Mouse (Mus musculus) embryonic fibroblast, embryonic 13.5 days (primary cell): ENCODE results near the gene Ipo8. TPM values are rescaled to one million over a fixed set of nuclear protein-coding genes. Genes with fewer than 3 reads are reported as not detected.

Experiments
- H3K27ac ChIP-seq: 2 replicates; pipeline ENCODE4 v1.5.1; 2012; ENCODE audit warnings: low read length, control low read depth, inconsistent platforms; ENCODE audit not compliant: insufficient read depth
- H3K4me1 ChIP-seq: 2 replicates; pipeline ENCODE4 v1.6.1; 2011; ENCODE audit warnings: low read length; ENCODE audit not compliant: control insufficient read depth, insufficient read depth
- H3K4me3 ChIP-seq: 2 replicates; pipeline ENCODE4 v1.5.1; 2011; ENCODE audit warnings: mild to moderate bottlenecking, control low read depth, low read length; ENCODE audit not compliant: insufficient read depth
- CTCF ChIP-seq: IDR thresholded peaks from 2 replicates; pipeline ENCODE4 v1.5.1; 2011; ENCODE audit warnings: mild to moderate bottlenecking, control low read depth, low read length, moderate library complexity, borderline replicate concordance; ENCODE audit not compliant: insufficient read depth
- POLR2A ChIP-seq: IDR thresholded peaks from 2 replicates; pipeline ENCODE4 v1.6.1; 2011; ENCODE audit warnings: low read depth, mild to moderate bottlenecking, control low read depth, low read length, moderate library complexity
- polyA plus RNA-seq: library from polyadenylated mRNA; stranded (reverse); fragments of >200 nt; gene quantifications from 2 replicates; pipeline ENCODE4 v1.2.4, GENCODE M21; 2011; ENCODE audit warnings: low read depth; ENCODE audit not compliant: missing spikeins, insufficient read length

Ipo8 gene
- polyA plus RNA-seq, 1 experiment: 46.4 TPM

- Histone ChIP-seq H3K4me1 (no peaks in the 10 kb centered on the region), H3K4me3 (no peak overlapping the region), H3K27ac (no peak overlapping the region)
- TF ChIP-seq CTCF: no peak
- no peak for TF ChIP-seq POLR2A
Measured at GRCm38 (mm10) chr6:148761967-148762712, 69.1 kb downstream of the Ipo8 start.

GRCm38 (mm10) chr6:148761475-148761874 is 69.8 kb downstream of the Ipo8 start:
- no peaks in the 10 kb centered on the region for H3K4me1 ChIP-seq
- TF ChIP-seq CTCF (no peak), POLR2A (no peak)
- no peak overlapping the region for H3K27ac ChIP-seq
- H3K4me3 ChIP-seq: no peak overlapping the region

- Histone ChIP-seq H3K4me3 (no peak overlapping the region), H3K4me1 (peaks cover 6% of the 10 kb centered on the region), H3K27ac (no peak overlapping the region)
- TF ChIP-seq POLR2A (no peak), CTCF (no peak)
Measured at GRCm38 (mm10) chr6:148756535-148756934, 74.7 kb downstream of the Ipo8 start.

- Histone ChIP-seq H3K4me3 (no peak overlapping the region), H3K27ac (peak overlapping the region; percentile 81), H3K4me1 (peaks cover 8% of the 10 kb centered on the region)
- TF ChIP-seq POLR2A: no peak
- no peak for TF ChIP-seq CTCF
Measured at GRCm38 (mm10) chr6:148751400-148751799, 79.9 kb downstream of the Ipo8 start.

- Histone ChIP-seq H3K4me1 (peaks cover 8% of the 10 kb centered on the region), H3K4me3 (no peak overlapping the region), H3K27ac (no peak overlapping the region)
- no peak for TF ChIP-seq CTCF
- TF ChIP-seq POLR2A: no peak
Measured at GRCm38 (mm10) chr6:148750183-148750582, 81.1 kb downstream of the Ipo8 start.

GRCm38 (mm10) chr6:148740521-148741226 is 90.6 kb downstream of the Ipo8 start:
- Histone ChIP-seq H3K4me1 (peaks cover 9% of the 10 kb centered on the region; the same call in 1 of the 2 replicates), H3K4me3 (no peak overlapping the region), H3K27ac (peak overlapping the region; percentile 35)
- TF ChIP-seq POLR2A (no peak), CTCF (no peak)

- Histone ChIP-seq H3K4me1 (peaks cover 9% of the 10 kb centered on the region; the same call in 1 of the 2 replicates), H3K4me3 (no peak overlapping the region)
- TF ChIP-seq POLR2A (no peak), CTCF (no peak)
Measured at GRCm38 (mm10) chr6:148736390-148736789, 94.9 kb downstream of the Ipo8 start.

GRCm38 (mm10) chr6:148734012-148734411 is 97.3 kb downstream of the Ipo8 start:
- TF ChIP-seq CTCF: no peak
- TF ChIP-seq POLR2A: no peak
- H3K27ac ChIP-seq: no peak overlapping the region

More at GRCm38 (mm10) chr6:148736390-148736789, 94.9 kb downstream of the Ipo8 start:
- no peak overlapping the region for H3K27ac ChIP-seq

GRCm38 (mm10) chr6:148732920-148733319 is 98.3 kb downstream of the Ipo8 start:
- H3K4me3 ChIP-seq: no peak overlapping the region
- H3K27ac ChIP-seq: no peak overlapping the region
- H3K4me1 ChIP-seq: peaks cover 3% of the 10 kb centered on the region; the same call in 1 of the 2 replicates
- no peak for TF ChIP-seq CTCF
- TF ChIP-seq POLR2A: no peak

More at GRCm38 (mm10) chr6:148734012-148734411, 97.3 kb downstream of the Ipo8 start:
- Histone ChIP-seq H3K4me3 (no peak overlapping the region), H3K4me1 (no peaks in the 10 kb centered on the region)

GRCm38 (mm10) chr6:148728571-148728970 is 102.7 kb downstream of the Ipo8 start:
- Histone ChIP-seq H3K4me3 (no peak overlapping the region), H3K4me1 (peaks cover 4% of the 10 kb centered on the region; the same call in 1 of the 2 replicates), H3K27ac (no peak overlapping the region)
- TF ChIP-seq CTCF (no peak), POLR2A (no peak)
